ENCODE assay signal across 9 mouse cellular contexts in the genomic region with DNA sequence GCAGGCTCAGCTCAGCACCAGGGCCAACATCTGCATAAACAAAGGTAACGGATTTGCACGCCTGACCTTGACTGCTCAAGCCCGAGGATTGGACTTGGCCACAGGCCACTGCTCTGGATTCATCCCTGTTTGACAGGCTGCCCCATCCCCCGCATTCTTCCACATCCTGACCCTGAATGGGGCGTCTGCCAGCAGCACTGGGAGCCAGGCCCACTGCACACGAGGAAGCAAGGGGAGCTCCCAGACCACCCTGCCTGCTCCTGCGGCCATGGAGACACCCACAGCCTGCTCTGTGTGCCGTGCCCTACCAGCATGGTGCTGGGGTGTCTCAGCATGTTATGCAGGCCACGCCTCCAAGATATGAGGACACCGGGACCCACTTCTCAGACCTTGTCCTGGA. TPM values are rescaled to one million over a fixed set of nuclear protein-coding genes. Genes with fewer than 3 reads are reported as not detected.
DNase-seq lines count a peak whose midpoint lies in the region; ATAC-seq and TF ChIP-seq lines count a peak whose summit lies in the region.
"Had no signal": no experiment of that assay in that cellular context is flagged by ENCODE, and none has a peak within 500 bp of the region (broad histone marks: within the 10 kb centered on the region; RNA-seq: fewer than 3 reads in every experiment).

No protein-coding gene starts in this region.

- peaks cover 27% of the 10 kb centered on the region for H3K27me3 ChIP-seq in heart, embryonic 10.5 days (ENCODE audit: insufficient read depth, poor library complexity, severe bottlenecking)
- no peaks in the 10 kb centered on the region; the same call in 1 of the 2 replicates for H3K27me3 ChIP-seq in hindbrain, embryonic 16.5 days (replicated peaks; ENCODE audit: control insufficient read depth, insufficient read depth, low read length)
- H3K27me3 ChIP-seq in neural tube, embryonic 15.5 days (replicated peaks): 0 out of 2 replicates have a peak, but pooled peaks cover 3% of the 10 kb centered on the region
- H3K27me3 ChIP-seq in thymus, adult 2 months (ENCODE audit: control insufficient read depth, insufficient read depth, low read length): peaks cover 3% of the 10 kb centered on the region; the same call in 1 of the 2 replicates

- peak; percentile 43; the same call in 1 of the 2 replicates for ATAC-seq in hindbrain, embryonic 16.5 days
- peak; percentile 35; the same call in 1 of the 2 replicates for ATAC-seq in neural tube, embryonic 15.5 days (ENCODE audit: low FRiP score)

- no peak for TF ChIP-seq POLR2A in thymus, adult 2 months (IDR thresholded peaks at IDR 0.05; ENCODE audit: control insufficient read depth, extremely low read depth, insufficient read depth, low read length, poor library complexity)

- DNase-seq in heart, embryonic 10.5 days (ENCODE audit: low spot score): peak; percentile 84
- no peak for DNase-seq in heart, adult 11 months
- peak; percentile 61 for DNase-seq in right cerebral cortex, postnatal 4 days
- DNase-seq in right cerebral cortex, adult 18-20 months: no peak
- DNase-seq in thymus, adult 2 months: no peak
- no peak for DNase-seq in frontal cortex, postnatal 25 days (ENCODE audit: low spot score in 2 of 2)

- peaks cover 31% of the 10 kb centered on the region for H3K36me3 ChIP-seq in heart, embryonic 10.5 days
- no peaks in the 10 kb centered on the region; the same call in 1 of the 2 replicates for H3K36me3 ChIP-seq in hindbrain, embryonic 16.5 days (ENCODE audit: control insufficient read depth, insufficient read depth, low read length)
- H3K36me3 ChIP-seq in neural tube, embryonic 15.5 days: no peaks in the 10 kb centered on the region
- H3K36me3 ChIP-seq in thymus, adult 2 months (ENCODE audit: control insufficient read depth, insufficient read depth, low read length): no peaks in the 10 kb centered on the region

- 0 out of 2 replicates have a peak overlapping the region, but pooled peaks have one; percentile 30 for H3K27ac ChIP-seq in heart, embryonic 10.5 days
- H3K27ac ChIP-seq in hindbrain, embryonic 16.5 days (ENCODE audit: low read depth, low read length): no peak overlapping the region
- no peak overlapping the region for H3K27ac ChIP-seq in neural tube, embryonic 15.5 days (replicated peaks)
- H3K27ac ChIP-seq in thymus, adult 2 months (ENCODE audit: control insufficient read depth, insufficient read depth, low read length): no peak overlapping the region

- H3K4me3 ChIP-seq in heart, embryonic 10.5 days: peak overlapping the region; percentile 22; the same call in 1 of the 2 replicates
- H3K4me3 ChIP-seq in hindbrain, embryonic 16.5 days (ENCODE audit: low read length): no peak overlapping the region
- no peak overlapping the region for H3K4me3 ChIP-seq in neural tube, embryonic 15.5 days (replicated peaks)
- H3K4me3 ChIP-seq in thymus, adult 2 months (ENCODE audit: control insufficient read depth, insufficient read depth, low read length): no peak overlapping the region

- H3K9me3 ChIP-seq in heart, embryonic 10.5 days: no peaks in the 10 kb centered on the region
- no peaks in the 10 kb centered on the region for H3K9me3 ChIP-seq in hindbrain, embryonic 16.5 days (ENCODE audit: control insufficient read depth, low read length)
- H3K9me3 ChIP-seq in neural tube, embryonic 15.5 days (replicated peaks): no peaks in the 10 kb centered on the region

- no peak overlapping the region for H3K9ac ChIP-seq in hindbrain, embryonic 16.5 days (ENCODE audit: low read depth, low read length)
- no peak overlapping the region for H3K9ac ChIP-seq in neural tube, embryonic 15.5 days (replicated peaks)

- no peak overlapping the region for H3K4me2 ChIP-seq in hindbrain, embryonic 16.5 days (ENCODE audit: low read length)
- no peak overlapping the region for H3K4me2 ChIP-seq in neural tube, embryonic 15.5 days

- no peak for TF ChIP-seq CTCF in thymus, adult 2 months (IDR thresholded peaks at IDR 0.05; ENCODE audit: borderline replicate concordance, control insufficient read depth, extremely low read depth, insufficient read depth, low read length, poor library complexity)

- 25% methylated on average over 10 of the region's 10 CpGs for WGBS in heart, embryonic 10.5 days
- 24% methylated on average over 10 of the region's 10 CpGs for WGBS in hindbrain, embryonic 16.5 days
- 36% methylated on average over 10 of the region's 10 CpGs for WGBS in neural tube, embryonic 15.5 days
- 66% methylated on average over 10 of the region's 10 CpGs for WGBS in thymus, adult 2 months

- H3K4me1 ChIP-seq in heart, embryonic 10.5 days: peaks cover 97% of the 10 kb centered on the region
- peaks cover 49% of the 10 kb centered on the region for H3K4me1 ChIP-seq in hindbrain, embryonic 16.5 days (ENCODE audit: control insufficient read depth, insufficient read depth, low read depth, low read length)
- H3K4me1 ChIP-seq in neural tube, embryonic 15.5 days: peaks cover 67% of the 10 kb centered on the region
- no peaks in the 10 kb centered on the region for H3K4me1 ChIP-seq in thymus, adult 2 months (replicated peaks; ENCODE audit: control insufficient read depth, insufficient read depth, low read length)

RNA-seq across cellular contexts. Expression of gene Cacna1h, which starts 6.1 kb away (rescaled TPM):
- 11.1 and 11.8 TPM in 2 replicates for polyA plus RNA-seq in heart, embryonic 10.5 days (2016; fragmentation: Nextera tagmentation; extraction: Ambion mirVana)
- polyA plus RNA-seq in hindbrain, embryonic 16.5 days (2015; fragmentation: Nextera tagmentation; extraction: Ambion mirVana): 5.9 and 6.2 TPM in 2 replicates
- 10.1 and 10.9 TPM in 2 replicates for polyA plus RNA-seq in neural tube, embryonic 15.5 days (2015; fragmentation: Nextera tagmentation; extraction: Ambion mirVana)
- polyA plus RNA-seq in thymus, adult 2 months (2012; rRNA removed): 1.5 and 4.3 TPM in 2 replicates

RNA-seq across cellular contexts. Expression of gene Tekt4, which starts 27.0 kb away (rescaled TPM):
- polyA plus RNA-seq in heart, embryonic 10.5 days (2016; fragmentation: Nextera tagmentation; extraction: Ambion mirVana): 0.55 and 0.84 TPM in 2 replicates
- polyA plus RNA-seq in hindbrain, embryonic 16.5 days (2015; fragmentation: Nextera tagmentation; extraction: Ambion mirVana): 1.4 and 1.9 TPM in 2 replicates
- 0.67 and 0.84 TPM in 2 replicates for polyA plus RNA-seq in neural tube, embryonic 15.5 days (2015; fragmentation: Nextera tagmentation; extraction: Ambion mirVana)
- 0.19 and 0.42 TPM in 2 replicates for polyA plus RNA-seq in thymus, adult 2 months (2012; rRNA removed)
- polyA plus RNA-seq: limb, embryonic 11.5 days had no signal

RNA-seq across cellular contexts. Expression of gene Tpsg1, which starts 58.4 kb away (rescaled TPM):
- polyA plus RNA-seq in heart, embryonic 10.5 days (2016; fragmentation: Nextera tagmentation; extraction: Ambion mirVana): 0.54 TPM in 1 of 2 replicates, not detected in the other
- 0.43 and 0.55 TPM in 2 replicates for polyA plus RNA-seq in hindbrain, embryonic 16.5 days (2015; fragmentation: Nextera tagmentation; extraction: Ambion mirVana)
- 0.34 and 0.74 TPM in 2 replicates for polyA plus RNA-seq in neural tube, embryonic 15.5 days (2015; fragmentation: Nextera tagmentation; extraction: Ambion mirVana)
- 0.80 and 1.8 TPM in 2 replicates for polyA plus RNA-seq in thymus, adult 2 months (2012; rRNA removed)

Comparison
In these comparisons a context has a peak if more than half of its experiments do, and no peak if none do; other contexts are left out.
1. DNase-seq: peak in heart, embryonic 10.5 days (single experiment) and right cerebral cortex, postnatal 4 days (single experiment); none in heart, adult 11 months (single experiment), right cerebral cortex, adult 18-20 months (single experiment), thymus, adult 2 months (single experiment) and frontal cortex, postnatal 25 days (0 of 2).